Mouse (Mus musculus) stomach, embryonic 16.5 days (tissue): ENCODE measurements around the gene Gpr149. TPM values are rescaled to one million over a fixed set of nuclear protein-coding genes. Genes with fewer than 3 reads are reported as not detected.

Source experiments
- ATAC-seq: fragments of 200-750 bp; cut with Nextera tagmentation; 2 replicates; pipeline ENCODE4 v1.8.0; 2017; ENCODE audit warnings: moderate number of reproducible peaks, moderate TSS enrichment; ENCODE audit not compliant: insufficient read depth, low FRiP score
- H3K27ac ChIP-seq: fragments of 300-500 bp; sonication (generic); 2 replicates; pipeline ENCODE4 v1.5.1; 2014; ENCODE audit warnings: low read length
- H3K27me3 ChIP-seq: fragments of 300-500 bp; sonication (generic); 2 replicates; pipeline ENCODE4 v1.6.1; 2014; ENCODE audit warnings: low read length, control low read depth, mixed read lengths; ENCODE audit not compliant: control insufficient read depth, insufficient read depth
- H3K36me3 ChIP-seq: fragments of 300-500 bp; sonication (generic); 2 replicates; pipeline ENCODE4 v1.6.1; 2014; ENCODE audit warnings: low read length; ENCODE audit not compliant: control insufficient read depth, insufficient read depth
- H3K4me1 ChIP-seq: fragments of 300-500 bp; sonication (generic); 2 replicates; pipeline ENCODE4 v1.6.1; 2014; ENCODE audit warnings: low read length, control low read depth, mixed read lengths; ENCODE audit not compliant: control insufficient read depth, insufficient read depth
- H3K4me2 ChIP-seq: fragments of 300-500 bp; sonication (generic); 2 replicates; pipeline ENCODE4 v1.6.1; 2014; ENCODE audit warnings: low read depth, low read length, mixed read lengths
- H3K4me3 ChIP-seq: fragments of 300-500 bp; sonication (generic); replicated peaks from 2 replicates; pipeline ENCODE4 v1.5.1; 2014; ENCODE audit warnings: mild to moderate bottlenecking, low read length
- H3K9ac ChIP-seq: fragments of 300-500 bp; sonication (generic); 2 replicates; pipeline ENCODE4 v1.6.1; 2014; ENCODE audit warnings: low read length
- H3K9me3 ChIP-seq: fragments of 300-500 bp; sonication (generic); replicated peaks from 2 replicates; pipeline ENCODE4 v1.6.1; 2016; ENCODE audit warnings: low read length, control low read depth; ENCODE audit not compliant: control insufficient read depth
- WGBS: fragments of 180-500 bp; shearing (Covaris S2); extraction: QIAGEN DNeasy Blood & Tissue Kit; methylation state at CpG from one replicate; pipeline ENCODE4 v1.1.7; 2014; 5-methylcytosine and 5-hydroxymethylcytosine counted together
- polyA plus RNA-seq: library from polyadenylated mRNA; unstranded; fragments of >200 nt; fragmentation: Nextera tagmentation; extraction: Ambion mirVana; gene quantifications from 2 replicates; pipeline ENCODE4 v1.2.1, GENCODE M21; 2015

Gene Gpr149
- 0.11 TPM in 1 of 2 replicates, not detected in the other for polyA plus RNA-seq

- ATAC-seq = no peak
- WGBS = 76% methylated on average over 1 of the region's 1 CpGs
- Histone ChIP-seq H3K27me3 (0 out of 2 replicates have a peak, but pooled peaks cover 3% of the 10 kb centered on the region), H3K36me3 (no peaks in the 10 kb centered on the region), H3K9me3 (no peaks in the 10 kb centered on the region), H3K4me2 (peak within 1 kb of the TSS; percentile 64), H3K4me1 (no peaks in the 10 kb centered on the region), H3K4me3 (peak within 1 kb of the TSS; percentile 35), H3K9ac (no peak within 1 kb of the TSS), H3K27ac (no peak within 1 kb of the TSS)
Observed at GRCm38 (mm10) chr3:62604973-62605372, at the start of gene Gpr149. Gpr149 (minus strand) TSS chr3:62605140.

GRCm38 (mm10) chr3:62650551-62650950 is 45.6 kb upstream of the Gpr149 start:
- Histone ChIP-seq H3K4me1 (no peaks in the 10 kb centered on the region), H3K27me3 (no peaks in the 10 kb centered on the region), H3K36me3 (no peaks in the 10 kb centered on the region), H3K9me3 (no peaks in the 10 kb centered on the region), H3K9ac (no peak overlapping the region), H3K4me3 (no peak overlapping the region), H3K4me2 (no peak overlapping the region), H3K27ac (no peak overlapping the region)
- 78% methylated on average over 1 of the region's 1 CpGs for WGBS
- no peak for ATAC-seq

GRCm38 (mm10) chr3:62610861-62611260 is 5.9 kb upstream of the Gpr149 start:
- Histone ChIP-seq H3K4me2 (no peak overlapping the region), H3K36me3 (no peaks in the 10 kb centered on the region), H3K4me1 (no peaks in the 10 kb centered on the region), H3K9ac (no peak overlapping the region), H3K4me3 (no peak overlapping the region), H3K27me3 (no peaks in the 10 kb centered on the region), H3K27ac (no peak overlapping the region), H3K9me3 (no peaks in the 10 kb centered on the region)
- 67% methylated on average over 3 of the region's 3 CpGs for WGBS
- ATAC-seq = no peak

GRCm38 (mm10) chr3:62605931-62606330 is 991 bp upstream of the Gpr149 start:
- no peak overlapping the region for H3K9ac ChIP-seq
- no peak overlapping the region for H3K27ac ChIP-seq
- WGBS = 74% methylated on average over 2 of the region's 2 CpGs
- no peak overlapping the region for H3K4me3 ChIP-seq
- no peaks in the 10 kb centered on the region for H3K4me1 ChIP-seq
- H3K9me3 ChIP-seq = no peaks in the 10 kb centered on the region
- no peaks in the 10 kb centered on the region for H3K36me3 ChIP-seq
- no peak overlapping the region for H3K4me2 ChIP-seq
- no peak for ATAC-seq
- 0 out of 2 replicates have a peak, but pooled peaks cover 3% of the 10 kb centered on the region for H3K27me3 ChIP-seq

GRCm38 (mm10) chr3:62604047-62604391 is 921 bp downstream of the Gpr149 start:
- no peaks in the 10 kb centered on the region for H3K36me3 ChIP-seq
- H3K4me3 ChIP-seq = peak overlapping the region; percentile 35
- no peaks in the 10 kb centered on the region for H3K9me3 ChIP-seq
- no peak for ATAC-seq
- WGBS = 13% methylated on average over 10 of the region's 10 CpGs
- 0 out of 2 replicates have a peak, but pooled peaks cover 3% of the 10 kb centered on the region for H3K27me3 ChIP-seq
- H3K4me1 ChIP-seq = no peaks in the 10 kb centered on the region
- H3K9ac ChIP-seq = no peak overlapping the region
- no peak overlapping the region for H3K27ac ChIP-seq
- H3K4me2 ChIP-seq = peak overlapping the region; percentile 64

GRCm38 (mm10) chr3:62603231-62604046 is 1.5 kb downstream of the Gpr149 start:
- H3K4me3 ChIP-seq = peak overlapping the region; percentile 35
- no peaks in the 10 kb centered on the region for H3K4me1 ChIP-seq
- H3K27me3 ChIP-seq = 0 out of 2 replicates have a peak, but pooled peaks cover 3% of the 10 kb centered on the region
- H3K9me3 ChIP-seq = no peaks in the 10 kb centered on the region
- no peaks in the 10 kb centered on the region for H3K36me3 ChIP-seq
- WGBS = 1% methylated on average over 40 of the region's 40 CpGs
- no peak overlapping the region for H3K9ac ChIP-seq
- peak; percentile 47; the same call in 1 of the 2 replicates for ATAC-seq
- peak overlapping the region; percentile 64 for H3K4me2 ChIP-seq
- no peak overlapping the region for H3K27ac ChIP-seq

GRCm38 (mm10) chr3:62602466-62602865 is 2.5 kb downstream of the Gpr149 start:
- H3K36me3 ChIP-seq = no peaks in the 10 kb centered on the region
- no peak overlapping the region for H3K4me3 ChIP-seq
- no peak for ATAC-seq
- no peak overlapping the region for H3K4me2 ChIP-seq
- no peak overlapping the region for H3K27ac ChIP-seq
- H3K27me3 ChIP-seq = 0 out of 2 replicates have a peak, but pooled peaks cover 3% of the 10 kb centered on the region
- H3K9ac ChIP-seq = no peak overlapping the region
- WGBS = 72% methylated on average over 9 of the region's 9 CpGs
- no peaks in the 10 kb centered on the region for H3K4me1 ChIP-seq
- no peaks in the 10 kb centered on the region for H3K9me3 ChIP-seq

- Histone ChIP-seq H3K9me3 (no peaks in the 10 kb centered on the region), H3K27ac (no peak overlapping the region), H3K27me3 (no peaks in the 10 kb centered on the region), H3K4me1 (no peaks in the 10 kb centered on the region), H3K9ac (no peak overlapping the region), H3K36me3 (no peaks in the 10 kb centered on the region), H3K4me2 (no peak overlapping the region), H3K4me3 (no peak overlapping the region)
- no peak for ATAC-seq
- WGBS = 19% methylated on average over 7 of the region's 7 CpGs
Observed at GRCm38 (mm10) chr3:62594842-62595241, 10.1 kb downstream of the Gpr149 start.

GRCm38 (mm10) chr3:62585072-62585471 is 19.9 kb downstream of the Gpr149 start:
- Histone ChIP-seq H3K9me3 (no peaks in the 10 kb centered on the region), H3K27me3 (no peaks in the 10 kb centered on the region), H3K4me3 (no peak overlapping the region), H3K4me1 (no peaks in the 10 kb centered on the region), H3K36me3 (no peaks in the 10 kb centered on the region), H3K9ac (no peak overlapping the region), H3K4me2 (no peak overlapping the region), H3K27ac (no peak overlapping the region)
- ATAC-seq = no peak
- WGBS = 57% methylated on average over 1 of the region's 1 CpGs
